Mouse (Mus musculus) megakaryocyte, embryonic 14.5 days (primary cell): ENCODE data around the gene Krt81. TPM values are rescaled to one million over a fixed set of nuclear protein-coding genes. Genes with fewer than 3 reads are reported as not detected.

Source experiments
- H3K27me3 ChIP-seq: replicated peaks from 2 replicates; pipeline ENCODE3; 2012; ENCODE audit warnings: inconsistent platforms
- H3K36me3 ChIP-seq: replicated peaks from 2 replicates; pipeline ENCODE3; 2012; ENCODE audit warnings: low read length, inconsistent platforms, mixed read lengths
- H3K4me1 ChIP-seq: 2 replicates; pipeline ENCODE4 v1.6.1; 2012; ENCODE audit warnings: inconsistent platforms
- H3K4me3 ChIP-seq: replicated peaks from 2 replicates; pipeline ENCODE3; 2012; ENCODE audit warnings: moderate library complexity, mild to moderate bottlenecking, inconsistent platforms
- H3K9me3 ChIP-seq: 2 replicates; pipeline ENCODE4 v1.6.1; 2012; ENCODE audit warnings: inconsistent platforms
- FLI1 ChIP-seq: IDR thresholded peaks from 2 replicates; pipeline ENCODE4 v1.6.1; 2012; ENCODE audit warnings: low read length, inconsistent platforms, mixed read lengths
- GATA1 ChIP-seq: IDR thresholded peaks from 3 replicates; pipeline ENCODE4 v1.6.1; 2012; ENCODE audit warnings: mixed read lengths, low read length, inconsistent platforms, borderline replicate concordance
- polyA plus RNA-seq: library from polyadenylated mRNA; stranded (reverse); fragments of >175 nt; gene quantifications from 2 replicates; pipeline ENCODE4 v1.2.3, GENCODE M21; 2012; ENCODE audit warnings: low replicate concordance; ENCODE audit not compliant: insufficient read depth

Gene Krt81
- polyA plus RNA-seq, 1 experiment, result not detected

DNA sequence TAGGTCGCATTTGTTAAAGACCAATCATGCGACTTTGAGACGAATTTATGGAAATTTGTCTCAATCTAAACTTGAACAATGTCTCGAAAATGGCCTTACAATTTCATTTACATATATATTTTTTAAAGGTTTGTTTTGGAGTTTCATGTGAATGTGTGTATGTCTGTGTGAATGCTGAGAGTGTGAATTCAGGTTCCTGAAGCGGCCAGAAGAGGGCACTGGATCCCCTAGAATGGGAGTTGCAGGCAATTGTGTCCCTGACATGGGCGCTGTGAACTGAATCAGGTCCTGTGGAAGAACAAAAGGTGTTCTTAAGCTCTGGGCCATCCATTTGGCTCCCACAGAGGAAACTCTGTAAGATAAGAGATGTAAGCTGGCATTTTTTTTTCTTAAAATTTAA is 7.7 kb downstream of the Krt81 start:
- Histone ChIP-seq H3K4me1 (peaks cover 3% of the 10 kb centered on the region; the same call in 1 of the 2 replicates), H3K9me3 (peaks cover 24% of the 10 kb centered on the region)

DNA sequence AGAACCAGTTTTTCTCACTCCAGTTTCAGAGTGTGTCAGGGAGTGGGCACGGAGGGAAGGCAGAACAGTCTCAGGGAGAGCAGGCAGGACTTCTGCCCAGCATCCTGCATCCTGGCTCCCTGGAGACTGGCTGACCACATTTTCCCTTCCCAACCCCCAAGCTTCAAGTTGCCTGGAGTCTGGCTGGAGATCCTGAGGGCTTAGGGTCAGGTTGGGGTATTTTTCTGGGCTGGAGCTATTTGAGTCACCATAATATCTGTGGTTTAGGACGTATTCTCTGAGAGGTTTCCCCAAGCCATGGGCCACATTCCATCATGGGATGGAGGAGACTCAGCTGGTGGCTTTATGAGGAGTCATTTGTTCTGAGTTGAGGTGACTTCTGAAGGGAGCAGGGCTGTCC is 8.3 kb downstream of the Krt81 start:
- Histone ChIP-seq H3K36me3 (no peaks in the 10 kb centered on the region), H3K4me3 (no peak overlapping the region), H3K27me3 (peaks cover 55% of the 10 kb centered on the region), H3K4me1 (peaks cover 3% of the 10 kb centered on the region; the same call in 1 of the 2 replicates), H3K9me3 (peaks cover 24% of the 10 kb centered on the region)
- no peak for TF ChIP-seq FLI1
- no peak for TF ChIP-seq GATA1

More for the DNA sequence above, 7.7 kb downstream of the Krt81 start:
- Histone ChIP-seq H3K4me3 (no peak overlapping the region), H3K27me3 (peaks cover 55% of the 10 kb centered on the region), H3K36me3 (no peaks in the 10 kb centered on the region)
- TF ChIP-seq FLI1 (no peak), GATA1 (no peak)

DNA sequence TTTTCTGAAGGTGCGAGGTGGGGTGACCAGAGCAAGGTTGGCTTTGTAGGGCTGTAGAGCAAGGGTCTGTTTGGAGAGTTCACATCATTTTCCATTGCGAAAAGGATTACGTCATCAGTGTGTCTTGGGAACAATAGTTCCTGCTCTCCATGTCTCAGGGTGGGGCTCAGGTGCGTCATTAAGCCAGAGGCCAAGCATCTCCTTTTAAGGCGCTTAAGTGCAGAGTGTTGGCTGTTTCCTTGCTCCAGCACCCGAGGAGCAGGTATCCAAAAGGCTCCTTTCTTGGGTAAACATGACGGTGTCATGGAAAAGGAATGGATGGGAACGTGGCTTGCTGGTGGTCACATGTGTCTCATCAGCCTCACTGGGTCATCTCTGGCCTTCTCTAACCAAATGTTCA is 8.8 kb downstream of the Krt81 start:
- Histone ChIP-seq H3K4me1 (peaks cover 3% of the 10 kb centered on the region; the same call in 1 of the 2 replicates), H3K9me3 (peaks cover 24% of the 10 kb centered on the region), H3K27me3 (peaks cover 55% of the 10 kb centered on the region), H3K36me3 (no peaks in the 10 kb centered on the region), H3K4me3 (no peak overlapping the region)
- TF ChIP-seq FLI1, result no peak
- TF ChIP-seq GATA1, result no peak

DNA sequence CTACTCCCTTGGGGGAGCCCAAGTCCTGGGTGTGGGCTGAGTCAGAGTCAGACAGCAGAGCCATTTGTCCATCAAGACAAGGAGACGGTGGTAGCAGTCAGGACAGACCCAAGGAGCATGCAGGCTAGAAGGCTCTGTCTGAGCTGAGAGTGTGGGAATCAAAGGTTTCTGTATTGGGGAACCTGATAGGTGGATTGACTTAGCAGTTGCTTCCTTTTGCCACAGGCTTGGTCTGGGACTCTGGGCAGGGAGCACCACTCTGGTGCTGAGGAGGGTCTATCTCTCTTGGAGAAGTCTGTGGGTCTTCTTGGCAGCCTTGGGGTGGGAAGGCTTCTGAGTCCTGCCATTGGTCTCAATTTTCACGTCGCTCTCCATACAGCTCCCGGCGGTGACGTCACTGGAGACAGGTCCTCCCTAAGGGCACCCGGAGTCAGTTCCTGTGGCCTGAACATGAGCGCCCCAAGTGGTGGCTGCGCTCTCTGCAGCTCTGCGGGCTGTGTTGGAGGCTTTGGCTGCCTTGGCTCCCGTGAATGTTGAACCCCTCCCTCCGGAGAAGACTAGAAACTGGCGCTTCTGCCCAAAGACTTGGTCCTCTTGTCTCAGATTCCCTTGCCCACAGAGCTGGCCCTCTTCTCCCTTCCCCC is 10.3 kb downstream of the Krt81 start:
- peaks cover 56% of the 10 kb centered on the region for H3K27me3 ChIP-seq
- H3K4me3 ChIP-seq, result no peak overlapping the region
- H3K9me3 ChIP-seq, result peaks cover 30% of the 10 kb centered on the region
- no peaks in the 10 kb centered on the region for H3K36me3 ChIP-seq
- H3K4me1 ChIP-seq, result peaks cover 8% of the 10 kb centered on the region; the same call in 1 of the 2 replicates
- no peak for TF ChIP-seq GATA1

DNA sequence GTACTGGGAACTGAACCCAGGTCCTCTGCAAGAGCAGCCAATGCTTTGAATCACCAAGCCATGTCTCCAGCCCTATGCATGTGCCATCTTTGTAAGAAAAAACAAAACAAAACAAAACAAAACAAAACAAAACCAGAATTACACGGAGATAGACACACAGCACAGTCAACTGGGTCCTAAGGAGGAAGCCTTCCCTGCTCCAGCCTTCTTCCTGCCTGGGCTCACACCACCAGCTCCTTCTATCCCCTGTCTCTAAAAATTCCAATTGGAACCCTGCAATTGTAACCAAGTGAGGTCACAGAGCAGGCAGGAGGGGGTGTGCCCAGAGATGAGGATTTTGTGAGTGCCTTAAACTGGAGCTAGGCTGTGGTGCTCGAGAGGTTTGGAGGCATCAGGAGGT is 16.1 kb downstream of the Krt81 start, which contains the start of gene Krt88:
Gene Krt88, plus strand, starts transcription at position 301 of the 400 bp plus-strand sequence.
- Histone ChIP-seq H3K4me1 (peaks cover 5% of the 10 kb centered on the region; the same call in 1 of the 2 replicates), H3K36me3 (no peaks in the 10 kb centered on the region), H3K9me3 (peaks cover 6% of the 10 kb centered on the region), H3K27me3 (peaks cover 37% of the 10 kb centered on the region), H3K4me3 (no peak within 1 kb of the TSS)
- no peak for TF ChIP-seq FLI1
- no peak for TF ChIP-seq GATA1

DNA sequence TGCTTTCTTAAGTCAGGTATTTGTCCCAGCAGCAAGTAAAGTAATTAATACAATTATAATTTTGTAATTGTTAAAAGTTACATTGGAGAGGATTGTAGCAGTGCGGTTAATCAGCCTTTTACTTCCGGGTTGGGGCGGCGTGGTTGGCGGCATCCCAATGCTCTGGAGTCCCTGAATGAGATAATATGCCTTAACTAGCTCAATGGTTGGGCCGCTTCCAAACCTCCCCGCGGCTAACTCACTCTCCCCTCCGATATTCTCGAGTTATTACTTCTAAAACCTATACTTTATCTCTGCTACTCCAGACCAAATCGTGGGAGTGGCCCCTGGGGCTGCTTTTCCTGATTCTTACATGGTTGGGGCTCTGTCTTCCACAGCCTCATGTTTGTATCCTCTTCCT is 17.0 kb downstream of the Krt81 start:
- H3K4me1 ChIP-seq, result peaks cover 5% of the 10 kb centered on the region; the same call in 1 of the 2 replicates
- H3K36me3 ChIP-seq, result no peaks in the 10 kb centered on the region
- no peak overlapping the region for H3K4me3 ChIP-seq
- H3K27me3 ChIP-seq, result peaks cover 34% of the 10 kb centered on the region
- TF ChIP-seq GATA1, result no peak
- no peak for TF ChIP-seq FLI1
- peaks cover 6% of the 10 kb centered on the region for H3K9me3 ChIP-seq

DNA sequence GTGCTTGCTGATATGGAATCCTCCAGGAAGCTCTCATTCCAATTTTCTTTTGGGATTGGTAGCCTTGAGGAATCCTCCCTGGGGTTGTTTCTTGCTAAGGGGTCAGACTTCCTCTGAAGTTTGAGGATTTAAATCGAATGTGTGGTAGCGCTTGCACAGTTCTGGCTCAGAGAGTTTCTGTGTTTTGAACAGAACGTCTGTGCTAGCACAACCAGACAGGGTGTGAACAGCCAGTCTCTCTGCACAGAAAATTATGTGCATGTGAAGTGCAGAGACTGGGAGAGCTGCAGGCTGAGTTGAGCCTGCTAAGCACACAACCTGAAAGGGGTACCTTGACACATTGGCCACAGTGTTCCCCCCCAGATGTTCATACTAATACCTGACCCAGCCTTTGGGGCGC is 22.7 kb downstream of the Krt81 start:
- Histone ChIP-seq H3K36me3 (no peaks in the 10 kb centered on the region), H3K27me3 (peaks cover 56% of the 10 kb centered on the region), H3K4me1 (no peaks in the 10 kb centered on the region), H3K4me3 (no peak overlapping the region), H3K9me3 (no peaks in the 10 kb centered on the region)
- no peak for TF ChIP-seq FLI1
- TF ChIP-seq GATA1, result no peak

DNA sequence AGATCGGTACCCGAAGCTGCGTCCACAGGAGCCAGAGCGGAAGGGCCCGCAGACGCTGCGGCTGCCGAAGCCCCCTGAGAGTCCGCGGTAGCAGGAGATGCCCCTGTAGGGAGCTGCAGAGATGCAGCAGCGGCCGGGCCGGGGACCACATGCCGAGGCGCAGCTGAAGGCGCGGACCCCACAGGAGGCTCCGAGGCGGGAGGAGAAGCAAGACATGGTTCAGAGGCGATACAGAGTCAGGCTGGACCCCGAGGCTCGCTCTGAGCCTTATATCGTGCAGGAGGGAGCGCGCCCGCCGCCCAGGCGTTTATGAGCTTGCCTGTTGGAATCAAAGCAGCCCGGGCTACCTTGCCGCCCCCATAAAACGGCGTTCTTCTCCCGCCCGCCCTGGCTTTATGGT is 25.0 kb downstream of the Krt81 start, which contains the start of gene Krt87:
Gene Krt87, minus strand, starts transcription at position 250 of the 400 bp plus-strand sequence.
- no peaks in the 10 kb centered on the region for H3K4me1 ChIP-seq
- H3K4me3 ChIP-seq, result no peak within 1 kb of the TSS
- H3K27me3 ChIP-seq, result peaks cover 70% of the 10 kb centered on the region
- H3K9me3 ChIP-seq, result no peaks in the 10 kb centered on the region
- H3K36me3 ChIP-seq, result no peaks in the 10 kb centered on the region
- TF ChIP-seq GATA1 (no peak), FLI1 (no peak)

DNA sequence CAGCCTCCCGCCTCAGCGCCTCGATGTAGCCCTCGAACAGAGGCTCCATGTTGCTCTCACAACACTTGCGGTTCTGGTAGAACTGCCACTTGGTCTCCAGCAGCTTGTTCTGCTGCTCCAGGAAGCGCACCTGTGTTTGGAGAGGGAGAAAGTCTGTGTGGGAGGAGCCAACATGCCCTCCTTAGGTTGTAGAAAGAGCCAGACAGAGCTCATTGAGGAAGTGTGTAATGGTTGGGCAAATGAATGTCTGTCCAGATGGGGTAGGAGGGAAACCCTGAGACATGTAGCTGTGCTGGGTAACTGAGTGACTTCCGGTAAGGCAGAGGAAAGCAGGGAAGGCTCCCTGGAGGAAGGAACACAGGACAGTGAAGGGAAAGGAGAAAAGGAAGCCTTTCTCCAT is 26.9 kb downstream of the Krt81 start:
- H3K9me3 ChIP-seq, result no peaks in the 10 kb centered on the region
- H3K36me3 ChIP-seq, result no peaks in the 10 kb centered on the region
- H3K4me3 ChIP-seq, result no peak overlapping the region
- no peak for TF ChIP-seq FLI1
- TF ChIP-seq GATA1, result no peak
- peaks cover 70% of the 10 kb centered on the region for H3K27me3 ChIP-seq
- no peaks in the 10 kb centered on the region for H3K4me1 ChIP-seq

DNA sequence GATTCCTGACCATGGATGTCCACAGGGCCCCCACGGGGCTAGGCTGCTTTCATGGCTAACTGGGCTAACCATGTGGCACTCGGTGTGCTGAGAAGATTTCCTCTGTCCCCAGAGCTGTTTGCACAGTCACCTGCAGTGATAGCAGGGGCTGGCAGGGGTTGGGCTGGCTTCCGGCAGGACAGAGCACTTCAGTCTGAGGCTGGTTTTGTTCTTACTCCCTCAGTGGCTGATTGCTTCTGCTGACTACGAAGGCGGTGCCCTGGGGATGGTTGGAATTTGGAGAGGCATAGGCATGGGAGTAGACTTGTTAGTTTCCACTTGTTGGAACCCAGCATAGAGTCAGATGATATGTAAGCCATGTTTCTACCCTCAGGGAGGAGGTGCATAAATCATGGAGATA is 38.6 kb downstream of the Krt81 start:
- peaks cover 69% of the 10 kb centered on the region for H3K27me3 ChIP-seq
- no peaks in the 10 kb centered on the region for H3K4me1 ChIP-seq
- H3K4me3 ChIP-seq, result no peak overlapping the region
- no peak for TF ChIP-seq GATA1
- no peak for TF ChIP-seq FLI1
- no peaks in the 10 kb centered on the region for H3K9me3 ChIP-seq
- no peaks in the 10 kb centered on the region for H3K36me3 ChIP-seq
